Mouse (Mus musculus) midbrain, embryonic 10.5 days (tissue): ENCODE measurements at regions not wholly inside any gene's neighbourhood (a gene's known extent, or its start where the extent isn't known, plus 50 kb on each side); places are given as distances from the start of the nearest gene placed in this dataset.

Experiments used
- DNase-seq: peaks from one replicate; pipeline ENCODE4 v3.0.0-alpha.2; 2017; ENCODE audit warnings: low spot score
- H3K27ac ChIP-seq: fragments of 300-500 bp; sonication (generic); replicated peaks from 2 replicates; pipeline ENCODE4 v1.5.1; 2016; ENCODE audit warnings: mild to moderate bottlenecking
- H3K27me3 ChIP-seq: fragments of 300-500 bp; sonication (generic); 2 replicates; pipeline ENCODE4 v1.6.1; 2016; ENCODE audit warnings: low read depth, mild to moderate bottlenecking; ENCODE audit not compliant: poor library complexity, severe bottlenecking
- H3K36me3 ChIP-seq: fragments of 300-500 bp; sonication (generic); 2 replicates; pipeline ENCODE4 v1.6.1; 2016; ENCODE audit warnings: mild to moderate bottlenecking, moderate library complexity
- H3K4me1 ChIP-seq: fragments of 300-500 bp; sonication (generic); 2 replicates; pipeline ENCODE4 v1.6.1; 2016
- H3K4me3 ChIP-seq: fragments of 300-500 bp; sonication (generic); 2 replicates; pipeline ENCODE4 v1.5.1; 2016; ENCODE audit warnings: mild to moderate bottlenecking, moderate library complexity
- H3K9me3 ChIP-seq: fragments of 300-500 bp; sonication (generic); replicated peaks from 2 replicates; pipeline ENCODE4 v1.6.1; 2016; ENCODE audit warnings: mild to moderate bottlenecking
- whole genome bisulfite sequencing: fragments of 180-500 bp; shearing (Covaris S2); methylation state at CpG from one replicate; pipeline ENCODE4 v1.1.7; 2016; 5-methylcytosine and 5-hydroxymethylcytosine counted together

- H3K27me3 ChIP-seq = no peaks in the 10 kb centered on the region
- no peak overlapping the region for H3K27ac ChIP-seq
- H3K9me3 ChIP-seq = no peaks in the 10 kb centered on the region
- DNase-seq = no peak
- H3K4me1 ChIP-seq = no peaks in the 10 kb centered on the region
- H3K36me3 ChIP-seq = no peaks in the 10 kb centered on the region
- no peak overlapping the region for H3K4me3 ChIP-seq
These were observed 225.6 kb downstream of the Nuak1 start for GRCm38 (mm10) chr10:84214812-84215211.

DNA sequence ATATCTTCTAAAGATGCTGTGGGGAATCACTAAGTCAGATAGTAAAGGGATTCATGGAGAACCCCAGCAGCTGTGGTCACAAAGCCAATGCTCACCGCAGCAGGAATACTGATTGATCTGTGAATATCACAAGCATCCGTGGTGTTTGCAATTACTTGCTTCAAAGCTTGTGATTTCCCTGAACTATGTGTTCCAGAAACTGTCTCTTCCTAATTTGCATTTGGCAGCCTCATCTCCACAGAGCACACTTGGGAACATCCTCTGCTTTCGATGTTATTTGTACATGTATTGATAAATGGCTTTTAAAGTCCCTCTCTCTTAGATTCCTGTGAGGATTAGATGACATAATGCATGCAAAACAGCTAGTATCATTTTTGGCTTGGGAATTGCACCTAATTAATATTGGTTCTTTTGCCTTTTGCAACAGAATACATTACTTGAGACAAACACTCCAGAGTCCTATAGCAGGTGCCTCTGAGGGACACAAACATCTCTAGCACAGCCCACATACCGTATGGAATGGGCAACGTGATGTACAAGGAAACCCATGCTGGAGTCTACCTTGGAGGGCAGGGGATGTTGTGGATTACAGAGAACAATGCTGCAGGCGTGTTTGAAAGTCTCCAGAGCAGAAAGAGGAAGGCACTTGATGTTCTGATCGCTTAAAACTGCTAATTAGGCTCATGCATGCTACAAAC is 211.0 kb downstream of the Nuak1 start:
- no peaks in the 10 kb centered on the region for H3K27me3 ChIP-seq
- H3K36me3 ChIP-seq = no peaks in the 10 kb centered on the region
- no peak for DNase-seq
- 83% methylated on average over 7 of the region's 7 CpGs for WGBS
- no peaks in the 10 kb centered on the region for H3K9me3 ChIP-seq
- H3K4me3 ChIP-seq = no peak overlapping the region
- no peaks in the 10 kb centered on the region for H3K4me1 ChIP-seq
- H3K27ac ChIP-seq = no peak overlapping the region

DNA sequence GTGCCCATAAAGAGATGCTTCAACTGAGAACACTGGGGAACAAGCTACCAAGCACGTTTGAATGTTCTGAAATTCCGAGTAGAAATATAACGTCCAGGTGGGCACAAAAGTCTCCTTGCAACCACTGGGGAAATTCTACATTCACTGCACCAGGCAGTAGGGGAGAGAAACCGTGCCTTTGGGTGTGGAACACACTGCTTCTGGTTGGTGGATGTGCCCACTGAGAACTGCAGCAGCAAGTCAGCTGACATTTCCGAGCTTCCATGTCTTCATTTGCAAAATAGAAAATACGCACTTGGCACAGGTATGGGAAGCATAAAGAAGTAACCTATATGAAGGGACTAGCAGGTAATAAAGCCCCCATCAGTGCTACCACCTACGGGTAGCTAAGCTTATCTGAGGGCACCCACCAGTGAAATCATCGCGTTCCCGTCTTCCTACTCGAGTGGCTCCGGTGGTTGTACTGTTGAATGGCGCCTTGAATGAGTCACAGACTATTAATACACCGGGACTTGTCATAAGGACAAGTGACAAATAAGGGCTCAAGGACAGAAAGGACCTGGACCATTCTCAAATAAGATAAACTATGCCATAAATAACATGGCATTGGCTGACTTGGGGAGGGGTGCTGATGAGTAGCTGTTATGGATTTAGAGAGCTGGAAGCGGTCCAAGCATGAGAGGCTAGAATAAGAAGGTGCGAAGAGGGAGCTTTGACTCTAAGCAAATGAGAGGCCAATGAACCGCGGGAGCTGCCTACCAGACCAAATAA is 210.2 kb downstream of the Nuak1 start:
- DNase-seq = no peak
- no peaks in the 10 kb centered on the region for H3K9me3 ChIP-seq
- H3K36me3 ChIP-seq = no peaks in the 10 kb centered on the region
- no peak overlapping the region for H3K27ac ChIP-seq
- no peaks in the 10 kb centered on the region for H3K27me3 ChIP-seq
- H3K4me3 ChIP-seq = no peak overlapping the region
- H3K4me1 ChIP-seq = no peaks in the 10 kb centered on the region
- 91% methylated on average over 18 of the region's 18 CpGs for WGBS

GRCm38 (mm10) chr10:84235006-84235405 is 205.4 kb downstream of the Nuak1 start:
- Histone ChIP-seq H3K27me3 (no peaks in the 10 kb centered on the region), H3K36me3 (no peaks in the 10 kb centered on the region), H3K27ac (no peak overlapping the region), H3K4me1 (peaks cover 8% of the 10 kb centered on the region), H3K4me3 (no peak overlapping the region), H3K9me3 (no peaks in the 10 kb centered on the region)
- WGBS = 93% methylated on average over 6 of the region's 6 CpGs
- no peak for DNase-seq

DNA sequence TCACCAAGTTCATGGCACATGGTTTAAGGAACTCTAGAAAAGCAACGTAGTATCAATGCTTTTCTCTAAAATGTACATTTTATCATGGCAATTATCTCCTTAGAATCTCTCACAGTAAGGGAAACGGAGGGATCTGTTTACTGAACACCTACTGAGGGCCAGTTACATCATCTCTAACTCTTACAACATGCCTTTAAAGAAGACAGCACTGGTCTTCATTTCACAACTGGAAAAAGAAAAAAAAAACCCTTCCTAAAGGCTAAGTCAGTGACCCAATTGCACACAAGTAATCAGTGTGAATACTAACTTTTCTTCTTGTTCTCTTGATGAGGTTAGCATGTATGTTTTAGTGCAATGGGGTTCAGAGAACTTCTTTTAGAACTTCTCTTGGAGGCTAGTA is 204.2 kb downstream of the Nuak1 start:
- 78% methylated on average over 2 of the region's 2 CpGs for WGBS
- Histone ChIP-seq H3K27me3 (no peaks in the 10 kb centered on the region), H3K4me3 (no peak overlapping the region), H3K9me3 (peaks cover 6% of the 10 kb centered on the region), H3K27ac (no peak overlapping the region), H3K4me1 (peaks cover 8% of the 10 kb centered on the region), H3K36me3 (no peaks in the 10 kb centered on the region)
- no peak for DNase-seq

GRCm38 (mm10) chr10:84238279-84238963 is 202.0 kb downstream of the Nuak1 start:
- H3K4me1 ChIP-seq = peaks cover 8% of the 10 kb centered on the region
- H3K4me3 ChIP-seq = no peak overlapping the region
- DNase-seq = peak; percentile 21
- 0 out of 2 replicates have a peak overlapping the region, but pooled peaks have one; percentile 33 for H3K27ac ChIP-seq
- no peaks in the 10 kb centered on the region for H3K27me3 ChIP-seq
- 73% methylated on average over 18 of the region's 18 CpGs for WGBS
- H3K9me3 ChIP-seq = peaks cover 24% of the 10 kb centered on the region
- H3K36me3 ChIP-seq = no peaks in the 10 kb centered on the region

- peaks cover 24% of the 10 kb centered on the region for H3K9me3 ChIP-seq
- DNase-seq = no peak
- WGBS = 91% methylated on average over 5 of the region's 5 CpGs
- H3K36me3 ChIP-seq = no peaks in the 10 kb centered on the region
- H3K4me1 ChIP-seq = peaks cover 7% of the 10 kb centered on the region
- no peak overlapping the region for H3K4me3 ChIP-seq
- H3K27me3 ChIP-seq = no peaks in the 10 kb centered on the region
- H3K27ac ChIP-seq = no peak overlapping the region
These were observed 197.1 kb downstream of the Nuak1 start for GRCm38 (mm10) chr10:84243283-84243682.

DNA sequence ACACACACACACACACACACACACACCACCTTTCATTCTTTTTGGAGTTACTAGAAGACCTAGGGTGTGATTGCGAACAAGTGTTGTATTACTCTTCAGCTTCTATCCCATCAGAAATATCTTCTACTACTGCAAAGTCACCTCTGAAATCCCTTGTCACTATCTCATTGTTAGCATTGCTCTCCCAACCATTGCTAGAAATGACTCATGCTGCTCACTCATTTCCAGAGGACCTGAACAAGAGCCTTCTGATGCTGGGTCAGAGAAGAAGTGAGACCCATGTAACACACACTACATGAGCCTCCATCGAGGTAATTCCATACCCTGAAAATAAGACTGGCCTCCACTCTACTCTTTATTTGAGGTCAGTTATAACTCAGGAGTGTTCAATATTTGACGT is 191.1 kb downstream of the Nuak1 start:
- H3K4me1 ChIP-seq = no peaks in the 10 kb centered on the region
- 89% methylated on average over 3 of the region's 3 CpGs for WGBS
- H3K27ac ChIP-seq = no peak overlapping the region
- no peaks in the 10 kb centered on the region for H3K27me3 ChIP-seq
- DNase-seq = no peak
- no peaks in the 10 kb centered on the region; the same call in 1 of the 2 replicates for H3K9me3 ChIP-seq
- H3K36me3 ChIP-seq = no peaks in the 10 kb centered on the region
- no peak overlapping the region for H3K4me3 ChIP-seq

DNA sequence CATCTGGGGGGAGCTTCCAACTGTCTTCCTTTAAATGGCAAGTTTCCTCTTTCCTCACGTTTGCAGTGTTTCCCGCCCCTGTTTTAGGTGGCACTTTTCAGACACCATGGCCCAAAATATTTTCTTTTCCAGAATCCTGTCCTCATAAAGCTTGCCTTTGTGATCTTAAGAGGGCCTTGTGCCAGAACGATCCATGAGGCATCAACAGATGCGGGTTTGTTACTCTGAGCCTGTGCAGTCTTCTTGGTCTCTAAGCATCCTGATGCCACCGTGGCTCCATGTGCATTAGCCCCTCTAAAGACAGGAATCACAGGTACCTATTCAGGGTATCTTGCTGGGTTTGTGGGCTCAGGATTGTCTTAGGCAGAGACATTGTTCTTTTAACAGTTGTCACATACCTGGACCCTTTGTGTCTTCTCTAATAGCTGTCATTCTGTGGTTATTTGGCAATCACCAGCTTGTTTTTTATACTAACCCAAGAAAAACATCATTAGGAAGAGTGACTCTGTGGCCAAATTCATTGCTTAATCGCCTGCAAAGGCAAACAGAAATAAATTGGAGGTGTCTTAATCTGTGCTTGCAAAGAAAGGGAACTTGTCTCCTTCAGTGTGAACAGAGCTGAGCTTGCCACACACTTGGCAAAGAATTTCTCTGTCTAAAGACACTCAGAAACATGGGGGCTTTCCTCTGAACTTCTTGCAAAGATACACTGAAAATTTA is 179.3 kb downstream of the Nuak1 start:
- no peaks in the 10 kb centered on the region for H3K9me3 ChIP-seq
- WGBS = 83% methylated on average over 6 of the region's 6 CpGs

DNA sequence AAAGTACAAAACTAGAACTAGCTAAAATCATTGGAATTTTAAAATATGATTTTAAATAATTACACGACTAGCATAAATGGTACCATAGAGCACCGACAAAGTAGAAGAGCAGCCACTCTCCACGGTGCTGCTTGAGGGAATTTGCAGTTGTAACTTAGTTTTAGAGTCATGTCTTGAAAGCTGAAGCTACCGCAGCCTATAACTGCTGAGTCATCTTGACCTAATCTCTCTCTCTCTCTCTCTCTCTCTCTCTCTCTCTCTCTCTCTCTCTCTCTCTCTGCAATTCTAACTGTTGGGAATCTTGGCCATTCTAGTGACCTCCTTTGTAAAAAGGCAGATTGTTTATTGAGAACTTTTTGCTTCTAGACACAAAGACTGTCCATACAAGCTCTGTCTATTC is 177.5 kb downstream of the Nuak1 start:
- H3K27me3 ChIP-seq = no peaks in the 10 kb centered on the region
- no peak overlapping the region for H3K27ac ChIP-seq
- H3K36me3 ChIP-seq = no peaks in the 10 kb centered on the region
- 93% methylated on average over 4 of the region's 4 CpGs for WGBS
- DNase-seq = no peak
- H3K4me3 ChIP-seq = no peak overlapping the region
- no peaks in the 10 kb centered on the region for H3K9me3 ChIP-seq
- H3K4me1 ChIP-seq = no peaks in the 10 kb centered on the region

More for the DNA sequence above, 179.3 kb downstream of the Nuak1 start:
- no peak overlapping the region for H3K4me3 ChIP-seq
- no peaks in the 10 kb centered on the region for H3K4me1 ChIP-seq
- no peaks in the 10 kb centered on the region for H3K27me3 ChIP-seq
- no peaks in the 10 kb centered on the region for H3K36me3 ChIP-seq
- H3K27ac ChIP-seq = no peak overlapping the region
- DNase-seq = no peak

DNA sequence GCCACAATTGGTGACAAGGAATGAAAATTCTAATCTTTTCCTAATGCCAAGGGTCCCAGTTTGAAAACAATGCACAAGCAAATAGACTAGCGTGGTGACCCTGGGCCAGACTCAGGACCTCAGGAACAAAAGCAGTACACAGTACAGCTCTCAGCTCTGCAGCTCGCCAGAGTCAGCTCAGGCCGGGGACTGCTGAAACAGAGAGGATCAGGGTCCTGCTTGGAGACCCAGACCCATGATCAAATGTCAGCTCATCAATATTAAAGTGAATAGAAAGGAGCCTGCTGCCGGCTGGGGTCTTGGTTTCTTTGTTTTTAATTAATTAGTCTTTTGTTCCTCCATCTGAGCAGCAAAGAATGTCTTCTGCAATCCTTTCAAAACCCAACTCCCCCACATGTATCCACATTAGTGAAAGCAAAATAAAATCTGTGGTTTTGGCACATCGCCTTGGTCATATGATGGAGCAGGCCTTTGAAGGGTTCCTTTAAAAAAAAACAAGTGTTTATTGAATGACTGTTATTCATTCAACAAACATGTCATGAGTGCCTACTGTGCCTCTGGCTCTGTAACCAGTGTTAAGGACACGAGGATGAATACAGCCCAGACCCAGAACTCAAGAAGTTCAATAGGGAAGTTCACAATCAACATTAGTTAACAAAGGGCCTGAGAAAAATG is 154.4 kb downstream of the Nuak1 start:
- Histone ChIP-seq H3K27me3 (no peaks in the 10 kb centered on the region), H3K4me1 (peaks cover 8% of the 10 kb centered on the region; the same call in 1 of the 2 replicates), H3K27ac (no peak overlapping the region), H3K4me3 (no peak overlapping the region), H3K9me3 (no peaks in the 10 kb centered on the region), H3K36me3 (no peaks in the 10 kb centered on the region)
- DNase-seq = peak; percentile 28
- WGBS = 59% methylated on average over 6 of the region's 6 CpGs

DNA sequence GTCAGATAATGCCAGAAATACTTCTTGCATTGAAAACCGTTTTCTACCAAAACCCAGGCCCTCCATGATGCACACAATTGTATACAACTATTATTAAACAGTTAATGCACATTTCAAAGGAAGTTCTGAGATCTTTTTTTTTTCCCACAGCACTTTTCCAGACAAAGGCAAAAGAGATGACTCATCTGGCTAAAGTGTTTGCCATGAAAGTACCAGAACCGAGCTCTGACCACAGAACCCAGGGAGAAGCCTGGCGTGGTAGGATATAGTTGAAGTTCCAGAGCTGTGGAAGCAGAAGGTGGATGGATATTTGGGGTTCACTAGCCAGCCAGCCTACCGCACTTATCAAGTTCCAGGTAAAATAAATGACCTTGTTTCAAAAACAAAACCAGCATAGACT is 146.0 kb downstream of the Nuak1 start:
- Histone ChIP-seq H3K36me3 (no peaks in the 10 kb centered on the region), H3K27me3 (no peaks in the 10 kb centered on the region), H3K4me1 (no peaks in the 10 kb centered on the region), H3K4me3 (no peak overlapping the region), H3K9me3 (no peaks in the 10 kb centered on the region), H3K27ac (no peak overlapping the region)
- whole genome bisulfite sequencing = 90% methylated on average over 4 of the region's 4 CpGs
- DNase-seq = no peak
